Mouse (Mus musculus): ENCODE measurements around the gene Trim44. TPM values are rescaled to one million over a fixed set of nuclear protein-coding genes. Genes with fewer than 3 reads are reported as not detected.
A peak's percentile ranks its signal among the peaks of the same experiment; 100 is the strongest.

Trim44 gene
- polyA plus RNA-seq, 1 experiment: 108 TPM

GRCm38 (mm10) chr2:102412738-102413137 is 5.1 kb upstream of the Trim44 start:
- no peaks in the 10 kb centered on the region for H3K4me1 ChIP-seq (ENCODE audit: control insufficient read depth, insufficient read depth, low read length)
- WGBS: 90% methylated on average over 2 of the region's 2 CpGs
- TF ChIP-seq POLR2A (IDR thresholded peaks at IDR 0.05; ENCODE audit: insufficient read depth, low read depth, low read length) (no peak), CTCF (IDR thresholded peaks at IDR 0.05; ENCODE audit: insufficient read depth, low read depth, low read length) (no peak)
- no peak overlapping the region for H3K4me3 ChIP-seq (ENCODE audit: insufficient read depth, low read depth, low read length)
- H3K27ac ChIP-seq (ENCODE audit: insufficient read depth, low read depth, low read length): no peak overlapping the region

DNA sequence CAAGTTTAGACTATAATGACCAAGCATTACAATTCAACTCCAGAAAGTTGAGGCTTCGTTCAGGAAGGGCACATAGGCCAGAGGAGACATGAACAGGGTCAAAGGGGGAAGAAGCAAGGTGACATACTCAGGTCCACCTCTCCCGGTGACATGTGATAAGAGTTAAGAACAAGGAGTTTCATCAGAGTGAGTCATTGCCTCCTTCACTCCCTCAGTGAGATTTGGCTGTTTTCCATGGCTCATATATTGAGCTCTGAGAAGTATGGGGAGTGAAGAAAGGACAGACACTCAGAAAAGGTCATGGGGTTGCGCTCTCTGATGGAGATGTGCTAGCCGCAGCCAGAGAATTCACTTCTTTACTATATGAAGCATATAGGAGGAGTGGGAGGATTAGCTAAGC is 3.0 kb upstream of the Trim44 start:
- TF ChIP-seq POLR2A (IDR thresholded peaks at IDR 0.05; ENCODE audit: insufficient read depth, low read depth, low read length) (no peak), CTCF (IDR thresholded peaks at IDR 0.05; ENCODE audit: insufficient read depth, low read depth, low read length) (no peak)
- Histone ChIP-seq H3K27ac (ENCODE audit: insufficient read depth, low read depth, low read length) (no peak overlapping the region), H3K4me1 (ENCODE audit: control insufficient read depth, insufficient read depth, low read length) (no peaks in the 10 kb centered on the region), H3K4me3 (ENCODE audit: insufficient read depth, low read depth, low read length) (no peak overlapping the region)
- 80% methylated on average over 4 of the region's 4 CpGs for WGBS

GRCm38 (mm10) chr2:102409741-102410140 is 2.1 kb upstream of the Trim44 start:
- no peak overlapping the region for H3K4me3 ChIP-seq (ENCODE audit: insufficient read depth, low read depth, low read length)
- no peaks in the 10 kb centered on the region for H3K4me1 ChIP-seq (ENCODE audit: control insufficient read depth, insufficient read depth, low read length)
- TF ChIP-seq POLR2A (IDR thresholded peaks at IDR 0.05; ENCODE audit: insufficient read depth, low read depth, low read length) (no peak), CTCF (IDR thresholded peaks at IDR 0.05; ENCODE audit: insufficient read depth, low read depth, low read length) (no peak)
- WGBS: 100% methylated on average over 3 of the region's 3 CpGs
- no peak overlapping the region for H3K27ac ChIP-seq (ENCODE audit: insufficient read depth, low read depth, low read length)

GRCm38 (mm10) chr2:102406324-102407304 is 1.0 kb downstream of the Trim44 start:
- WGBS: 33% methylated on average over 4 of the region's 4 CpGs
- H3K4me3 ChIP-seq (ENCODE audit: insufficient read depth, low read depth, low read length): no peak overlapping the region
- no peak for TF ChIP-seq POLR2A (IDR thresholded peaks at IDR 0.05; ENCODE audit: insufficient read depth, low read depth, low read length)
- TF ChIP-seq CTCF (IDR thresholded peaks at IDR 0.05; ENCODE audit: insufficient read depth, low read depth, low read length): no peak
- no peaks in the 10 kb centered on the region for H3K4me1 ChIP-seq (ENCODE audit: control insufficient read depth, insufficient read depth, low read length)
- no peak overlapping the region for H3K27ac ChIP-seq (ENCODE audit: insufficient read depth, low read depth, low read length)

GRCm38 (mm10) chr2:102403982-102404381 is 3.6 kb downstream of the Trim44 start:
- WGBS: 91% methylated on average over 5 of the region's 5 CpGs
- TF ChIP-seq POLR2A (IDR thresholded peaks at IDR 0.05; ENCODE audit: insufficient read depth, low read depth, low read length) (no peak), CTCF (IDR thresholded peaks at IDR 0.05; ENCODE audit: insufficient read depth, low read depth, low read length) (no peak)
- Histone ChIP-seq H3K4me1 (ENCODE audit: control insufficient read depth, insufficient read depth, low read length) (peaks cover 6% of the 10 kb centered on the region), H3K27ac (ENCODE audit: insufficient read depth, low read depth, low read length) (no peak overlapping the region), H3K4me3 (ENCODE audit: insufficient read depth, low read depth, low read length) (no peak overlapping the region)

DNA sequence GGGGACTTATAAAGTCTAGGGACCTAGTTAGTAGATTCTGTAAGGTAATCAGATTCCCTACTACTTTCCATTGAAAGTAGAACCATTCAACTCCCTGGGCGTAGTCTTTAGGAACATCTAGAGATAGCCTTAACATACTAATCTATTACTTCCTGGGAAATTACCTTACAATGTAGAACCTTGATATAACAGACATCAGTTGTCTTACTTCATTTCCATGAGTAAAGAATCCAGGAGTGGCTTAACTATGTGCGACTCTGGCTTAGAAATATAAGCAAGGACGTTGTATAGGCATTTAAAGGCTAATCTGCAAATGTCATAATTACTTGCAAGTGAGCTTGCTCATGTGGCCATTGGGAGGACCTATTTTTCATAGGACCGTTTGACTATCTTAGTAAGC is 4.3 kb downstream of the Trim44 start:
- Histone ChIP-seq H3K27ac (ENCODE audit: insufficient read depth, low read depth, low read length) (no peak overlapping the region), H3K4me3 (ENCODE audit: insufficient read depth, low read depth, low read length) (no peak overlapping the region), H3K4me1 (ENCODE audit: control insufficient read depth, insufficient read depth, low read length) (peaks cover 6% of the 10 kb centered on the region)
- TF ChIP-seq POLR2A (IDR thresholded peaks at IDR 0.05; ENCODE audit: insufficient read depth, low read depth, low read length) (no peak), CTCF (IDR thresholded peaks at IDR 0.05; ENCODE audit: insufficient read depth, low read depth, low read length) (no peak)
- 90% methylated on average over 4 of the region's 4 CpGs for WGBS

- no peak for TF ChIP-seq POLR2A (IDR thresholded peaks at IDR 0.05; ENCODE audit: insufficient read depth, low read depth, low read length)
- no peak for TF ChIP-seq CTCF (IDR thresholded peaks at IDR 0.05; ENCODE audit: insufficient read depth, low read depth, low read length)
- 8% methylated on average over 6 of the region's 6 CpGs for WGBS
- peak overlapping the region; percentile 97 for H3K27ac ChIP-seq (ENCODE audit: insufficient read depth, low read depth, low read length)
- H3K4me1 ChIP-seq (ENCODE audit: control insufficient read depth, insufficient read depth, low read length): peaks cover 6% of the 10 kb centered on the region
- H3K4me3 ChIP-seq (ENCODE audit: insufficient read depth, low read depth, low read length): peak overlapping the region; percentile 81
Measured at GRCm38 (mm10) chr2:102401352-102401692, 6.3 kb downstream of the Trim44 start.

- WGBS: under 1% methylated on average over 94 of the region's 94 CpGs
- TF ChIP-seq POLR2A (IDR thresholded peaks at IDR 0.05; ENCODE audit: insufficient read depth, low read depth, low read length) (no peak), CTCF (IDR thresholded peaks at IDR 0.05; ENCODE audit: insufficient read depth, low read depth, low read length) (no peak)
- peaks cover 6% of the 10 kb centered on the region for H3K4me1 ChIP-seq (ENCODE audit: control insufficient read depth, insufficient read depth, low read length)
Measured at GRCm38 (mm10) chr2:102400605-102401351, 6.8 kb downstream of the Trim44 start.

More at GRCm38 (mm10) chr2:102400605-102401351, 6.8 kb downstream of the Trim44 start:
- Histone ChIP-seq H3K4me3 (ENCODE audit: insufficient read depth, low read depth, low read length) (peak overlapping the region; percentile 81), H3K27ac (ENCODE audit: insufficient read depth, low read depth, low read length) (peak overlapping the region; percentile 97)
